Mouse (Mus musculus) midbrain, embryonic 14.5 days (tissue): ENCODE data around the gene Mesp2. TPM values are rescaled to one million over a fixed set of nuclear protein-coding genes. Genes with fewer than 3 reads are reported as not detected.
A peak's percentile ranks its signal among the peaks of the same experiment; 100 is the strongest.

Experiments used
- ATAC-seq: fragments of 200-750 bp; cut with Nextera tagmentation; 2 replicates; pipeline ENCODE4 v1.8.0; 2017; ENCODE audit warnings: moderate number of reproducible peaks, moderate library complexity; ENCODE audit not compliant: low FRiP score, low TSS enrichment
- DNase-seq: peaks from one replicate; pipeline ENCODE4 v3.0.0-alpha.2; 2015
- H3K27ac ChIP-seq: fragments of 300-500 bp; sonication (generic); replicated peaks from 2 replicates; pipeline ENCODE4 v1.5.1; 2014; ENCODE audit warnings: mild to moderate bottlenecking, low read depth, low read length, moderate library complexity
- H3K27me3 ChIP-seq: fragments of 300-500 bp; sonication (generic); 2 replicates; pipeline ENCODE4 v1.6.1; 2014; ENCODE audit warnings: low read length, control low read depth, mixed read lengths; ENCODE audit not compliant: control insufficient read depth, insufficient read depth
- H3K36me3 ChIP-seq: fragments of 300-500 bp; sonication (generic); 2 replicates; pipeline ENCODE4 v1.6.1; 2014; ENCODE audit warnings: low read length, control low read depth; ENCODE audit not compliant: control insufficient read depth, insufficient read depth
- H3K4me1 ChIP-seq: fragments of 300-500 bp; sonication (generic); 2 replicates; pipeline ENCODE4 v1.6.1; 2014; ENCODE audit warnings: mild to moderate bottlenecking, antibody characterized with exemption, low read length, control low read depth; ENCODE audit not compliant: control insufficient read depth, insufficient read depth
- H3K4me2 ChIP-seq: fragments of 300-500 bp; sonication (generic); 2 replicates; pipeline ENCODE4 v1.6.1; 2014; ENCODE audit warnings: mild to moderate bottlenecking, low read length, moderate library complexity
- H3K4me3 ChIP-seq: fragments of 300-500 bp; sonication (generic); replicated peaks from 2 replicates; pipeline ENCODE4 v1.5.1; 2014; ENCODE audit warnings: low read depth, low read length
- H3K9ac ChIP-seq: fragments of 300-500 bp; sonication (generic); replicated peaks from 2 replicates; pipeline ENCODE4 v1.6.1; 2014; ENCODE audit warnings: mild to moderate bottlenecking, low read length, moderate library complexity
- H3K9me3 ChIP-seq: fragments of 300-500 bp; sonication (generic); 2 replicates; pipeline ENCODE4 v1.6.1; 2016; ENCODE audit warnings: low read length, control low read depth, mixed read lengths; ENCODE audit not compliant: control insufficient read depth
- WGBS: fragments of 180-500 bp; shearing (Covaris S2); extraction: QIAGEN DNeasy Blood & Tissue Kit; methylation state at CpG from one replicate; pipeline ENCODE4 v1.1.7; 2014; 5-methylcytosine and 5-hydroxymethylcytosine counted together
- polyA plus RNA-seq: library from polyadenylated mRNA; unstranded; fragments of >200 nt; fragmentation: Nextera tagmentation; extraction: Ambion mirVana; gene quantifications from 2 replicates; pipeline ENCODE4 v1.2.1, GENCODE M21; 2014

Mesp2 gene
- polyA plus RNA-seq, 1 experiment from 2014 or later, result 1.1 TPM

DNA sequence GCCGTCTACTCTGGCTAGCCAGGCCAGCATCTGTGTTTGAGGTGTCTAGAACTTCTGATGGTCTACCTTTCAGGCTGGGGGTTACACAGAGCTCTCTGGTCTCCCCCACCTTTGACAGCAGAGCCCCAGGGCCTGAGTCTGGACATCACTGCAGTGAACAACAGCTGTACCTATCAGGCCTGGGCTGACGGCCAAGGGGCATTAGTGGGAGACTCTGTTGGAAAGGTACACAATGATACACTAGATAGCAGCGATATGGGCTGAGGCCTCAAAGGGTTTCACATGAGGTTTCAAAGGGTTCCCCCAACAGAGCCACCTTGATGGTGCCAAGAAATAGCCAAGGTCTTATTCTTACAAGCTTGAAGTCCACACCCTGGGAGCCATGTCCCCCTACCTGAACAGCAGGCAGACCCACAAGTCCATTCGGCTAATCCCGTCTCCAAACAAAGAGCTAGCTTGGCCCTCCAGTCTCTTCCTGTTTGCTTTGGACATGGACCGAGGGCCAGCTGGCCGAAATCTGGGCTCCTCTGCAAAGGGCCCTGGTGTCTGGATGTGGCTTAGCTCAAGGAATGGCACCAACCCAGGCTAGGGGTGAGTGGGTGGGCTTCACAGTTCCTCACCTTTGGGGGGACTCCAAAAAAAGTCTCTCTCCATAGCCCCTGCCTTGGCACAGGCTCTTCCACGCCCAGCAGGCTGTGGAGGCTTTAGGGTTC is 33.7 kb downstream of the Mesp2 start:
- DNase-seq (no peak), ATAC-seq (no peak)
- no peaks in the 10 kb centered on the region for H3K36me3 ChIP-seq
- H3K4me1 ChIP-seq, result peaks cover 6% of the 10 kb centered on the region; the same call in 1 of the 2 replicates
- WGBS, result 72% methylated on average over 8 of the region's 8 CpGs
- H3K4me2 ChIP-seq, result no peak overlapping the region
- H3K27me3 ChIP-seq, result peaks cover 19% of the 10 kb centered on the region
- H3K9ac ChIP-seq, result no peak overlapping the region
- H3K4me3 ChIP-seq, result no peak overlapping the region
- no peaks in the 10 kb centered on the region for H3K9me3 ChIP-seq
- no peak overlapping the region for H3K27ac ChIP-seq

DNA sequence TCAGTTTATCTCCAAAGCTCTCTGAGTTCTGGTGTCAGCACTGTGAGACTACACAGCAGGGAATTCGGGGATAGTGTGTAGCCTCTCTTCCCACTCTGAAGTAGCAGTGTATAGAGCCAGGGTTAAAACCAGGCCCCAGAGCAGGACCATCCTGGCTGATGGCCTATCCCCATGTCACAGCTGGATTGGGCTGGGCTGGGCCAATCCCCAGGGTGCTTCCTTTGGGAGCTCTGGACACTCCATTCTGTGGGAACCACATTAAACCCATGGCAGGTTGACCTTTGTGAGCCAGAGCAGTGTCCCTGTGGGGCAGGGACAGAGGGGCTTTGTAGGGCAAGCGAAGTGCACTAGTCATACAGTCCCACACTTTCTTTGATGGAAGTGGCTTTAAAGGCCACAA is 35.8 kb downstream of the Mesp2 start:
- 72% methylated on average over 2 of the region's 2 CpGs for WGBS
- H3K4me2 ChIP-seq, result no peak overlapping the region

DNA sequence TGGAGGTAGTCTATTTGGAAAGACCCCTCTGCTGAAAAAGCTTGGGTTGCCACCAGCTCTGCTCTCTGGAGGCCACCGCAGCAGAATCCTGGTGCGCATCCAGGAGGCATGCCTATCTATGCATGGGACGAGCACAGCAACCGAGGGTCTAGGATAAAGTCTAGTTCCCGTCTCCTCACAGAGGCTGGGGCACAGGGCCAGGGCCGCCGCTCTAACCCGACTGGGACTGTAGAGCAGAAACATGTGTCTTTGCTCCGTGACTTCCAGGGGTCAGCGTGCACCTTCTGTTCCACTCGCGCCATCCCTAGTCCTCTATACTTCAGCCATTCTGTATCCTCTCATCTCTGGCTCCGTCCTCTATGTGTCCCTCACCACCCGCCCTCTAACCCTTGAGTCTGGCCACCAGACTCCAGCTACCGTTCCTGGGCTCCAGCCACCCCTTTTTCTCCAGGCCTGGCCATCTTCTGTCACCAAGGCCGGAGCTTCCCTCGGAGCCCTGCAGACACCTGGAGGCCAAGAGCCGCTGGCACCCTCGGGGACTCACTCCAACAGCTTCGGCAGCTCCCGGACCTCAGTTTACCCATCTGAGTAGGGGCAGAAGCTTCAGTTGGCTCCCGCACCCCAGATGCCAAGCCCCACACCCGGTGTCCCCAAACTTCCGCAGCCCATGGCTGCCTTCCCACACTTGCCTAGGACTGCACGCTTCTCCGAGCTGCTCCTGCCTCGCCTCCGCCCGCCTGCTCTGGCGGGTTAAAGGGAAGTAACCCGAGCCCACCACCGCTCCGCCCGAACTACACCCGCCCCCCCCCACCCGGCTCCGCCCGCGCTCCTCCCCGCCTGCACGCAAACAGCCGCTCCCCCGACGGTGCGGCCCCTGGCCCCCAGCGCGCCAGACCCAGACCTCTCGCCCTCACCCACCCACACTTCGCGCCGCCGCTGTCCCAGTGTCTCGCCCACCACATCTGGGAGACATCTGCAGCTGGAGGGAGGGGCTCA is 37.2 kb downstream of the Mesp2 start:
- 8% methylated on average over 53 of the region's 53 CpGs for WGBS

More for the DNA sequence above, 35.8 kb downstream of the Mesp2 start:
- no peak overlapping the region for H3K27ac ChIP-seq
- no peaks in the 10 kb centered on the region for H3K36me3 ChIP-seq
- H3K4me1 ChIP-seq, result peaks cover 6% of the 10 kb centered on the region; the same call in 1 of the 2 replicates
- no peak overlapping the region for H3K9ac ChIP-seq
- DNase-seq (no peak), ATAC-seq (no peak)
- no peaks in the 10 kb centered on the region for H3K9me3 ChIP-seq
- peaks cover 19% of the 10 kb centered on the region for H3K27me3 ChIP-seq
- H3K4me3 ChIP-seq, result no peak overlapping the region

DNA sequence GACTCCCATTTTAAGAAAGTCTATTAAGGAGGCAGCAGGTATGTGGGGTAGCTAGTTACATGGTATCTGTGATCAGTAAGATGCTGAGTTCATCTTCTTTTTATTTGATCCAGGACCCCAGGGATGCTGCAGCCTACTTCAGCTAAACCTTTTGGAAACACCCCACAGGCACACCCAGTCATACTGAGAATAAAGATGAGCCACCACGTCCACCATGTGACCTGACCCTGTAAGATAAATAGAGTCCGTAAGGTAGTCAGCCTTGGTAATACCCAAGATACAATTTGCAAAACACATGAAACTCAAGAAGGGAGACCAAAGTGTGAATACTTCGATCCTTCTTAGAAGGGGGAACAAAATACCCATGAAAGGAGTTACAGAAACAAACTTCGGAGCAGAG is 45.8 kb downstream of the Mesp2 start:
- 89% methylated on average over 4 of the region's 4 CpGs for WGBS
- Histone ChIP-seq H3K4me2 (no peak overlapping the region), H3K36me3 (no peaks in the 10 kb centered on the region), H3K27ac (no peak overlapping the region), H3K4me1 (no peaks in the 10 kb centered on the region), H3K9ac (no peak overlapping the region), H3K9me3 (no peaks in the 10 kb centered on the region), H3K27me3 (no peaks in the 10 kb centered on the region), H3K4me3 (no peak overlapping the region)
- ATAC-seq, result no peak
- no peak for DNase-seq

More for the DNA sequence above, 37.2 kb downstream of the Mesp2 start:
- Histone ChIP-seq H3K4me2 (peak overlapping the region; percentile 50), H3K27ac (no peak overlapping the region), H3K4me3 (peak overlapping the region; percentile 19; the same call in 1 of the 2 replicates), H3K9ac (peak overlapping the region; percentile 9; the same call in 1 of the 2 replicates), H3K36me3 (no peaks in the 10 kb centered on the region), H3K9me3 (no peaks in the 10 kb centered on the region), H3K27me3 (peaks cover 19% of the 10 kb centered on the region), H3K4me1 (peaks cover 6% of the 10 kb centered on the region; the same call in 1 of the 2 replicates)
- ATAC-seq, result no peak
- DNase-seq, result peak; percentile 46

DNA sequence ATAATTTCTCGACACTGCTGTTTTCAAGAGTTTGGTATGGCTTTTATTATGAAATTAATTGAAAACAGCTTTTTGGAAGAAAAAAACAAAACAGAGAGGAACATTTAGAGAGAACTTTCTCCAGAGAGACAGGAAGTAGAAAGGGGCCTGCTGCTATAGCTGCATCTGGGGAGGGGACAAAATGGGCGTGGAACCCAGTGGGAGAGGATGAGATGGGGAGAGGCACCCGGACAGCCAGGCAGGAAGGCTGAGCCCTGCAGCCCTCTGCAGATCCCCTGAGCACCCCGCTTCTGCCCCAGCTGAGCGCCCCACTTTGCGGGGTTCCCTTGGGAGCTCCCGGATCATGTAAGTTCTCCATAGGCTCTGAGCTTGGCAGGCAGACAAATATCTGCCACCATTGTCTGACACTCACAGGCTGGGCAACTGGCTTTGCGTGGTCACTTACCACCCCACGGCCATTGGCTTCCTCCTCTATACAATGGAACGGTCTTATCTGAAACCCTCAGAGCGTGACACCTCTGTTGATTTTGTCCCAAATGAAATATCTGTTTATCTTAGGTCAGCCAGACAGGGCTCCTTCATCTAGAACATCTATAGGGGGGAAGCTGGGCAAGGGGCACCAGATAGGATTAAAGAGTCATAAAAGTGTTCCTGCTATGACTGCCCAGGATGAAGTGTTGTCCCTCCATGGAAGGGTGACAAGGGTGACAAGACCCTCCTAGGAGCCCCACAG is 47.8 kb downstream of the Mesp2 start:
- Histone ChIP-seq H3K36me3 (no peaks in the 10 kb centered on the region), H3K4me2 (no peak overlapping the region), H3K27ac (no peak overlapping the region), H3K27me3 (no peaks in the 10 kb centered on the region), H3K9ac (no peak overlapping the region), H3K4me3 (no peak overlapping the region), H3K9me3 (no peaks in the 10 kb centered on the region), H3K4me1 (no peaks in the 10 kb centered on the region)
- DNase-seq, result no peak
- ATAC-seq, result no peak
- 68% methylated on average over 11 of the region's 11 CpGs for WGBS

DNA sequence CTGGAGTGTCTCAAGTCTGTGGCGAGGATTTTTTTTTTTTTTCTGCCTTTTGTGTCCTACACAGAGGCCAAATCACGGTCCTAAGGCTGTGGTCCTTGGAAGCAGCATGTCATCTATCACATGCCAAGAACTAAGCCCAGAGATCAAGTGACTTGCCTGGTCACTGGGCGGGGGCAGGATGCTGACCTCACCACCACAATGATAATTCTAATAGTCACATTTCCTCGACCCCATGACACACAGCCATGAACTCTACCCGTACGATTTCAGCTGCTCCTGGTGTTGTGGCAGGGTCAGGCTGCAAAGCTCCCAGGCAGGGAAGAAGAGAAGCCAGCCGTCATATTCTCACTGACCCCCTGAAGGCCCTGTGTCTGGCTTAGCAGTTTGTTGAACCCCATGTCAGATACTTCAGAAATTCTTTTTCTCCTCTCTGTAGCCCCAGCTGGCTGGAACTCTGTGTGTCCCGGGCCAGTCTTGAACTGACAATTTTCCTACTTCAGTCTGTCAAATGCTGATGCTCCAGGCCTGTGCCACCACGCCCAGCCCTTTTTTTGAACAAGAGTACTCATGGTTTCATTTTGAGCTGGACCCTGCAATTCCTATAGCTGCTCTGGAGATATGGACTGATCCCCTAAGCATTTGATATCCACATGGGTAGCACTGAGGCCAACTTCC is 48.6 kb downstream of the Mesp2 start:
- 72% methylated on average over 9 of the region's 9 CpGs for WGBS
- ATAC-seq (no peak), DNase-seq (no peak)
- Histone ChIP-seq H3K4me1 (no peaks in the 10 kb centered on the region), H3K4me2 (no peak overlapping the region), H3K9me3 (no peaks in the 10 kb centered on the region), H3K27ac (no peak overlapping the region), H3K4me3 (no peak overlapping the region), H3K9ac (no peak overlapping the region), H3K36me3 (no peaks in the 10 kb centered on the region), H3K27me3 (no peaks in the 10 kb centered on the region)

DNA sequence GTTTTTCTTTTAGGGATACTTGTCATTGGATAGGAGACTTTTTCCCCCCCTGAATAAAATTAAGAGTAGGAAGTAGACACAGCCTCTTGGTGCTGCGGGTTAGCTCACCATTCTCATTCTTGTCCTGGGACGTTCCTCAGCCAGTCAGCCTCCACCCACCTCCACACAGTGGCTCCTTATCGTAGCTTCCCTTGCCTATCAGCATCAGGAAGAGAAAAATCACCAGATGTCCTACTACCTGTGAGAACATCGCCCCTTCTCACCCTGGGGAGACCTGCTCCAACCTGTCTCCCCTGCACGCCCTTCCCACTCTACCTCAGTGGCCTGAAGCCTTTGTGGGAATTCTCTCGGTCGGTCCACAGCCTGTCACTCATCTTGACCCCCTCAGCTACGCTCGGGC is 50.3 kb downstream of the Mesp2 start, which contains the start of gene Anpep:
Gene Anpep (minus strand): TSS at position 249 of the 400 bp plus-strand sequence.
- whole genome bisulfite sequencing, result 87% methylated on average over 9 of the region's 9 CpGs
- Histone ChIP-seq H3K9ac (no peak within 1 kb of the TSS), H3K4me1 (no peaks in the 10 kb centered on the region), H3K9me3 (no peaks in the 10 kb centered on the region), H3K4me3 (no peak within 1 kb of the TSS), H3K27ac (no peak within 1 kb of the TSS), H3K36me3 (no peaks in the 10 kb centered on the region), H3K4me2 (no peak within 1 kb of the TSS), H3K27me3 (no peaks in the 10 kb centered on the region)
- DNase-seq (no peak), ATAC-seq (no peak)

DNA sequence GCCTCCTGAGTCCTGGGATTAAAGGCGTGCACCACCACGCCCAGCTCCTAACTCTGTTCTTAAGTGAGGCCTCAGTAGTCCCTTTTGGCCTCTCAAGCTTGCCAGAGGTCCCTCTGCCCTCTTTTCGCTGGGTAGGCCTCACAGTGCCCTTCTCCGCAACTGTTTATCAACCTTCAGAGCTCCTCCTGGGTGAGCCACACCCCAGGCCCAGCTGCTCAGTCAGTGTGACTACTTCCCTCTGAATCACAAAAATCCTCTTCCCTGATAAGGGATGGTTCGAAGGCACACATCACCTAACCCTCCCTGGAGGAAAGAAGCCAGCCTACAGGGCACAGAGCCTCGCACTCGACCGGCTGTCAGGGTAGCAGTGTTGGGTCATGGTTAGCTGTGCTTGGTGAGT is 51.3 kb downstream of the Mesp2 start:
- Histone ChIP-seq H3K9ac (no peak overlapping the region), H3K9me3 (no peaks in the 10 kb centered on the region), H3K4me1 (no peaks in the 10 kb centered on the region), H3K36me3 (no peaks in the 10 kb centered on the region), H3K27me3 (no peaks in the 10 kb centered on the region), H3K27ac (no peak overlapping the region), H3K4me3 (no peak overlapping the region), H3K4me2 (no peak overlapping the region)
- 93% methylated on average over 8 of the region's 8 CpGs for WGBS
- DNase-seq (no peak), ATAC-seq (no peak)
